Mouse (Mus musculus) embryonic facial prominence, embryonic 11.5 days (tissue): ENCODE results near the gene Gfi1b. TPM values are rescaled to one million over a fixed set of nuclear protein-coding genes. Genes with fewer than 3 reads are reported as not detected.

ENCODE experiments used
- ATAC-seq: fragments of 200-750 bp; cut with Nextera tagmentation; replicated peaks from 2 replicates; pipeline ENCODE4 v1.8.0; 2017; ENCODE audit warnings: low read depth; ENCODE audit not compliant: insufficient number of reproducible peaks, low FRiP score, low TSS enrichment
- DNase-seq: peaks from one replicate; pipeline ENCODE4 v3.0.0-alpha.2; 2015; ENCODE audit warnings: low spot score
- H3K27ac ChIP-seq: fragments of 300-500 bp; sonication (generic); replicated peaks from 2 replicates; pipeline ENCODE4 v1.5.1; 2014; ENCODE audit warnings: mild to moderate bottlenecking, low read depth, low read length, control low read depth
- H3K27me3 ChIP-seq: fragments of 300-500 bp; sonication (generic); 2 replicates; pipeline ENCODE4 v1.6.1; 2014; ENCODE audit warnings: mild to moderate bottlenecking, low read length, moderate library complexity, mixed read lengths; ENCODE audit not compliant: control insufficient read depth, insufficient read depth
- H3K36me3 ChIP-seq: fragments of 300-500 bp; sonication (generic); replicated peaks from 2 replicates; pipeline ENCODE4 v1.6.1; 2014; ENCODE audit warnings: low read depth, mild to moderate bottlenecking, low read length, moderate library complexity, mixed read lengths; ENCODE audit not compliant: control insufficient read depth, insufficient read depth
- H3K4me1 ChIP-seq: fragments of 300-500 bp; sonication (generic); 2 replicates; pipeline ENCODE4 v1.6.1; 2014; ENCODE audit warnings: low read length, mixed read lengths; ENCODE audit not compliant: control insufficient read depth, insufficient read depth
- H3K4me2 ChIP-seq: fragments of 300-500 bp; sonication (generic); 2 replicates; pipeline ENCODE4 v1.6.1; 2014; ENCODE audit warnings: low read depth, mild to moderate bottlenecking, control low read depth, low read length, moderate library complexity
- H3K4me3 ChIP-seq: fragments of 300-500 bp; sonication (generic); 2 replicates; pipeline ENCODE4 v1.5.1; 2014; ENCODE audit warnings: low read depth, low read length, control low read depth
- H3K9ac ChIP-seq: fragments of 300-500 bp; sonication (generic); replicated peaks from 2 replicates; pipeline ENCODE4 v1.6.1; 2014; ENCODE audit warnings: mild to moderate bottlenecking, control low read depth, low read length
- H3K9me3 ChIP-seq: fragments of 300-500 bp; sonication (generic); replicated peaks from 2 replicates; pipeline ENCODE4 v1.6.1; 2016; ENCODE audit warnings: mild to moderate bottlenecking, low read length, inconsistent platforms, mixed read lengths; ENCODE audit not compliant: control insufficient read depth
- WGBS: fragments of 180-500 bp; shearing (Covaris S2); extraction: QIAGEN DNeasy Blood & Tissue Kit; methylation state at CpG from one replicate; pipeline ENCODE4 v1.1.7; 2014; 5-methylcytosine and 5-hydroxymethylcytosine counted together
- polyA plus RNA-seq: library from polyadenylated mRNA; unstranded; fragments of >200 nt; fragmentation: Nextera tagmentation; extraction: Ambion mirVana; gene quantifications from 2 replicates; pipeline ENCODE4 v1.2.1, GENCODE M21; 2014

Gene Gfi1b
- polyA plus RNA-seq, 1 experiment from 2014 or later, result 2.6 TPM

DNA sequence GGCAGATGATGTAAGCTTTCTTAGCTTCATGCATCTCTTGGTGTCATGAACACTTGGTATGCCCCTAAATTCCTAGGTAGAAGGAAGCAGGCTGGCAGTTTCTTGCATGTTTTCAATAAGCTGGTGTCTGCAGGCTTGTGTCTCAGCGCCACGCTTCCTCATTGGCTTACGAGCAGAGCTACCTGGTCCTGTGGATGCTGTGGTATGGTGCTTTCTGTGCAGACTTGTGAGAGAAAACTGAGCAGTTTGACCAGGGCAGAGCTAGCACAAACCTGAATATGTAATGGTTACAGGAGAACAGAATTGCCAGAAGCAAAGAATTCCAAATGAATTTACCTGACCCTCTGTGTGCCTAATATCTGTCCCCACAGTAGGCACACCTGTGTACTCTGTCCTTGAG lies 21.3 kb upstream of the Gfi1b start:
- H3K4me2 ChIP-seq, result no peak overlapping the region
- 85% methylated on average over 3 of the region's 3 CpGs for WGBS
- no peaks in the 10 kb centered on the region for H3K4me1 ChIP-seq
- ATAC-seq, result no peak
- H3K36me3 ChIP-seq, result no peaks in the 10 kb centered on the region
- no peak overlapping the region for H3K4me3 ChIP-seq
- DNase-seq, result no peak
- no peaks in the 10 kb centered on the region for H3K9me3 ChIP-seq
- no peak overlapping the region for H3K9ac ChIP-seq
- H3K27me3 ChIP-seq, result no peaks in the 10 kb centered on the region
- H3K27ac ChIP-seq, result no peak overlapping the region

GRCm38 (mm10) chr2:28641435-28641941 lies 19.7 kb upstream of the Gfi1b start:
- Histone ChIP-seq H3K27ac (peak overlapping the region; percentile 71), H3K4me1 (peaks cover 3% of the 10 kb centered on the region; the same call in 1 of the 2 replicates), H3K9ac (peak overlapping the region; percentile 85), H3K36me3 (no peaks in the 10 kb centered on the region), H3K9me3 (no peaks in the 10 kb centered on the region), H3K4me3 (peak overlapping the region; percentile 98), H3K4me2 (peak overlapping the region; percentile 84), H3K27me3 (no peaks in the 10 kb centered on the region)
- WGBS, result under 1% methylated on average over 42 of the region's 43 CpGs
- peak; percentile 63 for ATAC-seq
- DNase-seq, result peak; percentile 34

DNA sequence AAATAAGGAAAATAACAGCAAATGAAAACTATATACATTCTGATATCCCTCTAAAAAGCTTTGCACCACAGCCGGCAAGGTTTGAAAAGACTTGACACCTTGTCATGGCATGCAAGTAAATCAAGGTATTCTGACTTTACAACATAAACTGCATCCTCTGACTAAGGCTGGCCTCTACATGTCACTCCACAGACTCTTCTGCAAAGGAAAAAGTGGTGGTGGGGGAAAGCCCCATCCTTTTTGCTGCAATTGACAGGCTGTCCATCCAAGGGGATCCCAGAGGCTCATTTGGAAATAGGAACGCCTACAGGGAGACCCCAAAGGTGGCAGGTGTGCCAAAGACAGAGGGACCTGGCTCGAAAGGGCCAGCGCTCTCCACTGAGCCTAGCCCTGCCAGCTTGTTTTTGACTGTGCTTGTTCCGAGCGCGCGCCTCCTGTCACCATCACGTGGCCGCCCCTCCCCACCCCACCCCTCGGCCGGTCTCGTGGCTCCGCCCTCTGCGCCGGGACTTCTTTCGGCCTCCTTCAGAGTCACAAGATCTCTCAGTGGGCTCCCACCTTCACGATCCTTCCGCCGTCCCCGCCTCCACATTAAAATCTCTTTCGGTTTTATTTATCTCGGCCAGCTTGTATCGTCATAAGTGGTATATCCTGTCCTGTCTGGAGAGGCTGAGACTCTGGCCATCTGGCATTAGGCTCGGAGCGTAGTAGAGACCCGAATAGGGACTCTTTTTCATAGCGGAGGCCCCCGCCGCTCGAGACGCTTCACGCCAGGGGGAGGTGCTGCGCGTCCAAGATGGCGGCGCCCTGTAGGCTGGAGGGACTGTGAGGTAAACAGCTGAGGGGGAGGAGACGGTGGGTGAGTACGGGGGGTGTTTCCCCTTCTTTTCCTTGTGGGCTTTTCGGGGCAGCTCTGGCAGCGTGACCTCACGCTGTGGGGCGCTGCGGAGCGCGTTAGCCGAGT lies 19.0 kb upstream of the Gfi1b start, which contains the start of gene Tsc1:
Gene Tsc1, plus strand, starts transcription at position 768 of the 964 bp plus-strand sequence.
- H3K4me3 ChIP-seq, result peak within 1 kb of the TSS; percentile 98
- H3K36me3 ChIP-seq, result no peaks in the 10 kb centered on the region
- H3K4me2 ChIP-seq, result peak within 1 kb of the TSS; percentile 84
- DNase-seq (peak; percentile 98), ATAC-seq (peak; percentile 92)
- H3K4me1 ChIP-seq, result peaks cover 3% of the 10 kb centered on the region; the same call in 1 of the 2 replicates
- peak within 1 kb of the TSS; percentile 71 for H3K27ac ChIP-seq
- no peaks in the 10 kb centered on the region for H3K9me3 ChIP-seq
- 2% methylated on average over 39 of the region's 47 CpGs for WGBS
- no peaks in the 10 kb centered on the region for H3K27me3 ChIP-seq
- H3K9ac ChIP-seq, result peak within 1 kb of the TSS; percentile 85

- Histone ChIP-seq H3K4me2 (no peak overlapping the region), H3K27me3 (no peaks in the 10 kb centered on the region), H3K27ac (no peak overlapping the region), H3K36me3 (no peaks in the 10 kb centered on the region), H3K4me1 (peaks cover 3% of the 10 kb centered on the region; the same call in 1 of the 2 replicates), H3K9me3 (no peaks in the 10 kb centered on the region), H3K9ac (no peak overlapping the region), H3K4me3 (no peak overlapping the region)
- ATAC-seq (no peak), DNase-seq (peak; percentile 49)
- WGBS, result 49% methylated on average over 7 of the region's 7 CpGs
These were observed 18.0 kb upstream of the Gfi1b start for GRCm38 (mm10) chr2:28639794-28640193.

- no peak for ATAC-seq
- Histone ChIP-seq H3K9ac (peak overlapping the region; percentile 25), H3K27me3 (no peaks in the 10 kb centered on the region), H3K36me3 (no peaks in the 10 kb centered on the region), H3K4me1 (peaks cover 3% of the 10 kb centered on the region; the same call in 1 of the 2 replicates), H3K27ac (0 out of 2 replicates have a peak overlapping the region, but pooled peaks have one; percentile 8), H3K4me2 (peak overlapping the region; percentile 25), H3K4me3 (0 out of 2 replicates have a peak overlapping the region, but pooled peaks have one; percentile 10), H3K9me3 (no peaks in the 10 kb centered on the region)
- peak; percentile 81 for DNase-seq
- WGBS, result 4% methylated on average over 9 of the region's 9 CpGs
These were observed 17.1 kb upstream of the Gfi1b start for GRCm38 (mm10) chr2:28638886-28639285.

GRCm38 (mm10) chr2:28638352-28638751 lies 16.6 kb upstream of the Gfi1b start:
- ATAC-seq, result no peak
- peak overlapping the region; percentile 25 for H3K4me2 ChIP-seq
- H3K27me3 ChIP-seq, result no peaks in the 10 kb centered on the region
- H3K36me3 ChIP-seq, result no peaks in the 10 kb centered on the region
- H3K27ac ChIP-seq, result 0 out of 2 replicates have a peak overlapping the region, but pooled peaks have one; percentile 8
- H3K9me3 ChIP-seq, result no peaks in the 10 kb centered on the region
- peaks cover 3% of the 10 kb centered on the region; the same call in 1 of the 2 replicates for H3K4me1 ChIP-seq
- H3K4me3 ChIP-seq, result 0 out of 2 replicates have a peak overlapping the region, but pooled peaks have one; percentile 10
- WGBS, result 17% methylated on average over 9 of the region's 9 CpGs
- H3K9ac ChIP-seq, result peak overlapping the region; percentile 25
- DNase-seq, result no peak

GRCm38 (mm10) chr2:28637106-28637845 lies 15.5 kb upstream of the Gfi1b start:
- Histone ChIP-seq H3K27me3 (no peaks in the 10 kb centered on the region), H3K9me3 (no peaks in the 10 kb centered on the region), H3K4me3 (no peak overlapping the region), H3K4me2 (no peak overlapping the region), H3K9ac (no peak overlapping the region), H3K36me3 (no peaks in the 10 kb centered on the region), H3K27ac (no peak overlapping the region), H3K4me1 (peaks cover 3% of the 10 kb centered on the region; the same call in 1 of the 2 replicates)
- ATAC-seq (no peak), DNase-seq (no peak)
- 70% methylated on average over 9 of the region's 9 CpGs for WGBS
